Mouse (Mus musculus): ENCODE results near the gene Rnf25. TPM values are rescaled to one million over a fixed set of nuclear protein-coding genes. Genes with fewer than 3 reads are reported as not detected.
A peak's percentile ranks its signal among the peaks of the same experiment; 100 is the strongest.

Gene Rnf25
- 10 to 100 TPM; 63.6 to 68.4 (median 65.9) TPM for total RNA-seq (2022)

DNA sequence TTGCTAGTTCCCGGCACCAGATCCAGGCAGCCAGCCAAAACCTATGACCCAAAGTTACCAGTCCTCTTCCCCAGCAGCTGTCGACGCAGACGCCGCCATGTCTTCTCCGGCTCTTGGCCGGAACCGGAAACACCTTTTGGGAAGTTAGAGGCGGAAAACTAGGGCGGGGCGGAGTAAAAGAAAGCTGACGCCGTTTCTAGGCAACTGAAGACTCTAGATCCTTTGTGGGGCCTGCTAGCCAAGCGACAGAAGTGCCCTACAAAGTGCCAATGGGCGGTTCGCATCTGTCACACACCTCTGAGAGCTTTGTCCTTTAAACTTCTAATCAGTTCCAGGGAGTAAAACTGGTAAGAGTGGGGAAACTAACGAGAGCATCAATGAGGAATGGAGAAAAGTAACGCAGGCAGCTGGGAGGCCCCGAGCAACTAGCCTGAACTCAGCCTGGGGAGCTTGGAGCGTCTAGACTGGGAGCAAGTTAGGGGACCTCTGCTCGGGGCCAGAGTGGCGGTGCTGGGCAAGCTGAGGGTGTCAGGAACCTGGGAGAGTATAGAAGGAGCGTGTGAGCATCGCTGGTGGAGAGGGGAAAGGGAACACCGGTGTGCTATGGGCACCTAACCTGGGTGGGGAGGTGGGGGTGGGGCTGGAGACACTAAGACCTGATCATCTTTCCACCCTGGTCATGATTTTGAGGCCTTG is at the start of gene Rnf25, which contains the start of gene Stk36:
Gene Rnf25 (minus strand): TSS at position 131 of the 696 bp plus-strand sequence.
Gene Stk36 (plus strand): TSS at position 179 of the 696 bp plus-strand sequence.
- DNase-seq (ENCODE audit: low spot score in 2 of 2), result peak; percentile 76 to 84

DNA sequence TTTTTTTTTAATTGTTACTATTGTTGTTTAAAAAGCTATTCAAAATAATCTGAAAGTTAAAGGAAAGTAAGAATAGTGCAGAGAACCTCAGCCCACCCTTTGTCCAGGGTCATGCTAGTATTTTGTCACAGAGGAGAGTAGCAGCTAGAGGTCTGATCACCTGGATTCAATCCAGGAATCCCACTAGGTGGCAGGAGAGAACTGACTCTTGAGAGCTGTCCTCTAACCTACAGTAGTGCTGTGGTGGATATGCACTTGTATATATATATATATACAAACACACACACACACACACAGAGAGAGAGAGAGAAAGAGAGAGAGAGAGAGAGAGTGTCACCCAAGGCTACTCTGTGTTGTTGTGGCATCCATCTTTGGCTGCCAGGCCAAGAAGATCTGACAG is 42.7 kb upstream of the Rnf25 start:
- no peak for DNase-seq (ENCODE audit: low spot score in 2 of 2)

GRCm38 (mm10) chr1:74643524-74643923 is 42.3 kb upstream of the Rnf25 start:
- DNase-seq (ENCODE audit: low spot score in 2 of 2), result no peak

DNA sequence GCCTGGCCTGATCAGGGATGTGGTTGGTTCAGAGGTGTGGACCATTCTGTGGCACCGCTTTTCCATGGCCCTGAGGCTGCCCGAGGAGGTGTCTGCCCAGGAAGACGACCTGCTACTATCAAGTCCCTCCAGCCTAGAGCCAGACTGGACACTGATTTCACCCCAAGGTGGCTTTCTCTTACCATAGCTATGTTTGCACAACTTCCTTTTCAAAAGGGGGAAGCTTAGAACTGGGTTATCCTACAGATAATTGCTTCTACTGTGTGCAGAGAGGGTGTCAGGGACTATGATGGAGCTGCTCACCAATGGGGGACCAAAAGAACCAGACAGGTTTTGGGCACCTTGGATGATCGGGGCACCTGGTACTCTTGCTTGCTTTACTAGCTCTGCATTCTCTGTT is 31.5 kb upstream of the Rnf25 start:
- no peak for DNase-seq (ENCODE audit: low spot score in 2 of 2)

- no peak for DNase-seq (ENCODE audit: low spot score in 2 of 2)
These were observed 26.8 kb upstream of the Rnf25 start for GRCm38 (mm10) chr1:74628001-74628400.

- DNase-seq (ENCODE audit: low spot score in 2 of 2), result no peak
These were observed 24.9 kb upstream of the Rnf25 start for GRCm38 (mm10) chr1:74626076-74626475.

DNA sequence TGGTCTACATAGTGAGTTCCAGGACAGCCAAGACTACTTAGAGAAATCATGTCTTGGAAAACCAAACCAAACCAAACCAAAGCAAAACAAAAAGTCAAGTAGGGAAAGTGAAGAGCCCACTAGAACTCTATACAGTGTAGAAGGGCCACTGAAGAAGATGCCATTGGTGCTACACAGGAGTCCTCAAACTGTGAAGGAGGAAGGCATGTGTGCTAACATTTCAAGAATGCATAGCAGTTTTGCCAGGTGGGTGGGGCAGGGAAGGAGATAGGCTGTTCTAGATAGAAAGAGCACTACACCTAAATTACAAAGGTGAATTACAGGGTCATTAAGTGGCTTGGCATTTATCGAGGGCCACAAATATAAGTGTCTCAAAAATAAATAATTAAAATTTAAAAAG is 23.0 kb upstream of the Rnf25 start:
- no peak for DNase-seq (ENCODE audit: low spot score in 2 of 2)

GRCm38 (mm10) chr1:74600501-74601266 is 513 bp downstream of the Rnf25 start:
- DNase-seq (ENCODE audit: low spot score in 2 of 2), result no peak

DNA sequence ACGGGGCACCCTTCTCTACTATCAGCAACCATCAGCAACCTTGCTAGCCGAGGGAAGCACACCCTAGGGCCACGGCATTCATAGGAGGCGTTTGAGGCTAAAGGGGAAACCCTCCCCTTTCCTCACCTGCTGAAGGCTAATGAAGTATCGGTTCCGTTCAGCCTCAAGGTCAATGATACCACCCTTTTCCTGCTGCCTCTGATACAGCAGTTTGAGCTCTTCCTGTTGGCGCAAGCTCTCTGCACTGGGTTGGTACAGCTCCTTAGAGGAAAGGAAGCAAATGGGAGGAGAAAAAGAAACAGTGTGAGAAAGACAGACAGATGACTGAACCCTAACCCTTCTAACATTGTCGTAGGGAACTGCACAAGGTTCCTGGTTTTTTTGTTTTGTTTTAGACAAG is 6.8 kb downstream of the Rnf25 start:
- no peak for DNase-seq (ENCODE audit: low spot score in 2 of 2)

- peak; percentile 93 to 99 for DNase-seq (ENCODE audit: low spot score in 2 of 2)
These were observed 13.3 kb downstream of the Rnf25 start, which contains the start of the genes Zfp142 and Bcs1l for GRCm38 (mm10) chr1:74587773-74588445. TSS of gene Zfp142 (minus strand) at chr1:74588246. TSS of gene Bcs1l (plus strand) at chr1:74588289.

- DNase-seq (ENCODE audit: low spot score in 2 of 2), result peak in 1 of 2 experiments; percentile 89
These were observed 13.9 kb downstream of the Rnf25 start for GRCm38 (mm10) chr1:74587233-74587772.

DNA sequence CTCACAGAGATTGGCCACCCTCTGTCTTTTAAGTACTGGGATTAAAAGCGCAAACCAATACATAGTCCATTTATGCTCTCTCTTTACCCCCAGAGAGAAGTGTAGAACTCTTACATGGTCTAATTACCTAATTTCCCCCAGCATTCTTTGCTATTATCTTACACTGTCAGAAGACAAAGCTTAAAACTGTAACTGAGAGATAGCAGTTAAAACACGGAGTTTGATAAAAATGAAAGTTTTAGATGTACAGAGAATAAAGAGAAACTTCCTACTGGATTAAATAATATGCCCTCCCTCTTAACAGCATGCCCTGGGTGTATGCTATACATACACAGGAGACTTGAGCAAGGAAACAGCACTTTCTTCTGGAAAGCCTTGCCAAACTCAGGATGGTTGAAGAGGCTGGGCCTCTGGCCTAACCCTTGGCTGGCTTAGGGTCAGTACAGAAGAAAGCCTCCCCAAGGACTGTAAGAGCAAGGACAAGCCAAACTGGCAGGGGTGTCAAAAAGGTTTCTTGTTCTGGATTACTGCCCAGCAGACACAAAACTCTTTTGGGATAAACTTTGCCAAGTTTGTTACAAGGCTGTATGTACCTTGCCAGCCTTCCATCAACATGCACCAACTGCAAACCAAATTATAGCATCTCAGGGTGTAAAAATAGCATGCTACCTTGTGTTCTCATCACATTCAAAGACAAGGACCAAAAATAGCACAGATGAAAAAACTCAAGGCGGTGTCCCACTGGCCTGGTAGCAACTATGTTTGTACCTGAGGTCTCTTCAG is 16.4 kb downstream of the Rnf25 start:
- no peak for DNase-seq (ENCODE audit: low spot score in 2 of 2)

DNA sequence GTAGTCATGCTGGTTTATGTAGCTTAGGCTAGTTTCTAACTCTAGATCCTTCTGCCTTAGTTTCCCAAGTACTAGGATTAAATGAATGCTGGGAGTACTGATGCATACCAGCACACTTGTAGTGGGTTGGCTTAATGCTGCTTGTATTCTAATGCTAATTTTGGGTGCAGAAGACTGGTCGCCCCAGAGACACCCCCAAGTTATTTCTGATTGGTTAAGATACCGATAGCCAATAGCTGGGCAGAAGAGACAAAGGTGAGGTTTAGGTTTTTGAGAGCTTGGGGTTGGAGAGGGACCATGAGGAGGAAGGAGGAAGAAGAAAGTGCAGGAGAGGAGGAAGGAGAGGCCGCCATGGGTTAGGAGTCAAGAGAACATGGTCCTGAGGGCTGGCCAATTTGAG is 18.6 kb downstream of the Rnf25 start:
- no peak for DNase-seq (ENCODE audit: low spot score in 2 of 2)

GRCm38 (mm10) chr1:74569739-74570719 is 31.2 kb downstream of the Rnf25 start:
- DNase-seq (ENCODE audit: low spot score in 2 of 2), result no peak

GRCm38 (mm10) chr1:74565834-74566233 is 35.4 kb downstream of the Rnf25 start:
- DNase-seq (ENCODE audit: low spot score in 2 of 2), result no peak

DNA sequence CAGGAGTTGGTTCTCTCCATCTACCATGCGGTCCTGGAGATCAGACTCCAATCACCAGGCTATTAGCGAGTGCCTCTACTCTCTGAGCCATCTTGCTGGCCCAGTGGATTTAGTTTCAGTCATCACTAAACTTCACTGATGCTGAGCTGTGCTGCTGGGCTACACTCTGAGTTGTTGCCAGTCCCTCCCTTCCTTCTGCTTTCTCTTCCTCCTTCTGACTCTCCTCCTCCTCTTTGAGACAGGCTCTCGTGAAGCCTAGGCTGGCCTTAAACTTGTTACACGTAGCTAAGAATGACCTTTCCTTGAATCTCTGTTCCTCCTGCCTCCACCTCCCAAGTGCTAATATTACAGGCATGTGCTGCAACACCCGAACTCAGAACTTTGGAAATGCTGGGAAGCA is 42.1 kb downstream of the Rnf25 start:
- DNase-seq (ENCODE audit: low spot score in 2 of 2), result no peak

GRCm38 (mm10) chr1:74544184-74544583 is 57.0 kb downstream of the Rnf25 start, which contains the start of gene Usp37:
TSS of gene Usp37 (minus strand) at chr1:74544284.
- DNase-seq (ENCODE audit: low spot score in 2 of 2), result no peak
